Mouse (Mus musculus) E14TG2a.4 (cell line): ENCODE data around the gene Ifitm10.

ENCODE experiments used
- CTCF ChIP-seq: conservative IDR thresholded peaks from 2 replicates; pipeline ENCODE4 v1.5.1; 2014; ENCODE audit warnings: low read length
- NANOG ChIP-seq: IDR thresholded peaks from 2 replicates; pipeline ENCODE4 v1.6.1; 2014; ENCODE audit warnings: borderline replicate concordance, low read length, mixed read lengths
- POU5F1 ChIP-seq: IDR thresholded peaks from 2 replicates; pipeline ENCODE4 v1.6.1; 2014; ENCODE audit warnings: low read length, borderline replicate concordance

GRCm38 (mm10) chr7:142334246-142334645, 39.3 kb downstream of the Ifitm10 start:
- TF ChIP-seq CTCF (peak; percentile 80), NANOG (no peak), POU5F1 (no peak)
